Mouse (Mus musculus): ENCODE measurements around the gene Zfyve27.

The Zfyve27 gene

GRCm38 (mm10) chr19:42142757-42143156, 21.0 kb upstream of the Zfyve27 start:
- no peak for DNase-seq (ENCODE audit: low spot score)

- no peak for DNase-seq (ENCODE audit: low spot score)
Observed at GRCm38 (mm10) chr19:42144067-42144466, 19.7 kb upstream of the Zfyve27 start.

- DNase-seq (ENCODE audit: low spot score) = peak; percentile 65
Observed at GRCm38 (mm10) chr19:42144541-42145167, 19.1 kb upstream of the Zfyve27 start.

- DNase-seq (ENCODE audit: low spot score) = no peak
Observed at GRCm38 (mm10) chr19:42145210-42145609, 18.5 kb upstream of the Zfyve27 start.

GRCm38 (mm10) chr19:42145731-42146130, 18.0 kb upstream of the Zfyve27 start:
- DNase-seq (ENCODE audit: low spot score) = no peak

- DNase-seq (ENCODE audit: low spot score) = no peak
Observed at GRCm38 (mm10) chr19:42146276-42147010, 17.3 kb upstream of the Zfyve27 start.

GRCm38 (mm10) chr19:42147170-42147768, 16.5 kb upstream of the Zfyve27 start, which contains the start of gene Marveld1:
TSS of gene Marveld1 (plus strand) at chr19:42147400.
- DNase-seq (ENCODE audit: low spot score) = peak; percentile 59

GRCm38 (mm10) chr19:42147769-42148568, 15.8 kb upstream of the Zfyve27 start:
- DNase-seq (ENCODE audit: low spot score) = no peak

- no peak for DNase-seq (ENCODE audit: low spot score)
Observed at GRCm38 (mm10) chr19:42148569-42148860, 15.2 kb upstream of the Zfyve27 start.

- peak; percentile 62 for DNase-seq (ENCODE audit: low spot score)
Observed at GRCm38 (mm10) chr19:42151990-42152389, 11.8 kb upstream of the Zfyve27 start.

GRCm38 (mm10) chr19:42157493-42158237, 6.1 kb upstream of the Zfyve27 start:
- DNase-seq (ENCODE audit: low spot score) = no peak

- no peak for DNase-seq (ENCODE audit: low spot score)
Observed at GRCm38 (mm10) chr19:42158246-42159017, 5.3 kb upstream of the Zfyve27 start.

GRCm38 (mm10) chr19:42164188-42164587, 437 bp downstream of the Zfyve27 start:
- DNase-seq (ENCODE audit: low spot score) = no peak

GRCm38 (mm10) chr19:42166130-42166529, 2.4 kb downstream of the Zfyve27 start:
- DNase-seq (ENCODE audit: low spot score) = peak; percentile 80

GRCm38 (mm10) chr19:42166766-42167165, 3.0 kb downstream of the Zfyve27 start:
- DNase-seq (ENCODE audit: low spot score) = no peak

GRCm38 (mm10) chr19:42167489-42167888, 3.7 kb downstream of the Zfyve27 start:
- DNase-seq (ENCODE audit: low spot score) = no peak

GRCm38 (mm10) chr19:42169322-42169975, 5.7 kb downstream of the Zfyve27 start:
- DNase-seq (ENCODE audit: low spot score) = no peak

GRCm38 (mm10) chr19:42170025-42170969, 6.5 kb downstream of the Zfyve27 start:
- DNase-seq (ENCODE audit: low spot score) = peak; percentile 74

- DNase-seq (ENCODE audit: low spot score) = no peak
Observed at GRCm38 (mm10) chr19:42176841-42177240, 13.1 kb downstream of the Zfyve27 start.
